Comparison of ENCODE assay signal across 22 mouse cellular contexts in the genomic region with DNA sequence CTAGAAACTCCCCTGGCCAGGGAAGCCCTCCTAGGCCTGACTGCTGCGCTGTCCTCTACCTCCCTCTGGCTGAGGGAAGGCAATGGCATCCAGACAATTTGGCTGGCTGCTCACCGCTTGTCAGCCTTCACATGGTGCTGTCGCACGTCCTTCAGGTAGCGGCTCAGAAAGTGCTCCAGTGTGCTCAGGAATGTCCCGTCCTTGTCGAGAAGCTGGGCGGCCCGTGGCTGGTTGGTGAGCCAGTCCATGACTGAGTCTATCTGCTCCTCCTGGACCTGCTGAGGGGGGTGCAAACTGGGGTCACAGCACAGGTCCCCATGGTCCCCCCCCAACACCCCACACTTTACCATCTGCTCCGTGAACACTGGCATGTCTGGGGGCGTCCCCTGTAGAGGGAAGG. TPM values are rescaled to one million over a fixed set of nuclear protein-coding genes. Genes with fewer than 3 reads are reported as not detected.
DNase-seq lines count a peak whose midpoint lies in the region; ATAC-seq and TF ChIP-seq lines count a peak whose summit lies in the region.
"Had no signal": no experiment of that assay in that cellular context is flagged by ENCODE, and none has a peak within 500 bp of the region (broad histone marks: within the 10 kb centered on the region; RNA-seq: fewer than 3 reads in every experiment).

No protein-coding gene starts in this region.

- ATAC-seq in heart, embryonic 11.5 days (replicated peaks; ENCODE audit: insufficient number of reproducible peaks, low FRiP score, low TSS enrichment) = no peak
- peak; percentile 26 for ATAC-seq in heart, embryonic 14.5 days (ENCODE audit: insufficient number of reproducible peaks, insufficient read depth, low FRiP score, low read depth)
- no peak for ATAC-seq in hindbrain, postnatal 0 days
- ATAC-seq: CD4-positive, CD25-positive, alpha-beta regulatory T cell, adult 4 months; forebrain, embryonic 13.5 days; forebrain, postnatal 0 days; intestine, embryonic 16.5 days had no signal

- no peak overlapping the region for H3K27ac ChIP-seq in heart, embryonic 11.5 days (ENCODE audit: low read depth, low read length)
- peak overlapping the region; percentile 3 to 55; a peak in 2 of 4 replicates for H3K27ac ChIP-seq in heart, embryonic 14.5 days (replicated peaks in 1 of 2; ENCODE audit: control insufficient read depth in 1 of 2, insufficient read depth in 1 of 2, low read depth in 2 of 2, low read length in 2 of 2)
- no peak overlapping the region for H3K27ac ChIP-seq in hindbrain, postnatal 0 days
- H3K27ac ChIP-seq in hindbrain, embryonic 10.5 days = no peak overlapping the region
- H3K27ac ChIP-seq: embryonic facial prominence, embryonic 10.5 days; forebrain, embryonic 13.5 days; hindbrain, embryonic 14.5 days had no signal

- H3K4me2 ChIP-seq in heart, embryonic 11.5 days = no peak overlapping the region
- H3K4me2 ChIP-seq in heart, embryonic 14.5 days (ENCODE audit: low read length) = no peak overlapping the region
- H3K4me2 ChIP-seq in hindbrain, postnatal 0 days (ENCODE audit: low read depth, low read length) = no peak overlapping the region
- H3K4me2 ChIP-seq: forebrain, embryonic 13.5 days; hindbrain, embryonic 14.5 days had no signal

- WGBS in heart, embryonic 11.5 days (ENCODE audit: insufficient replicate concordance) = 63% methylated on average over 11 of the region's 11 CpGs
- WGBS in heart, embryonic 14.5 days = 37% methylated on average over 11 of the region's 11 CpGs
- WGBS in hindbrain, postnatal 0 days = 85% methylated on average over 11 of the region's 11 CpGs
- WGBS in hindbrain, embryonic 10.5 days = 88% methylated on average over 11 of the region's 11 CpGs

- H3K27me3 ChIP-seq in heart, embryonic 11.5 days (ENCODE audit: control insufficient read depth, insufficient read depth, low read length) = no peaks in the 10 kb centered on the region
- H3K27me3 ChIP-seq in heart, embryonic 14.5 days (ENCODE audit: control insufficient read depth, insufficient read depth, low read length) = no peaks in the 10 kb centered on the region
- H3K27me3 ChIP-seq in hindbrain, postnatal 0 days (ENCODE audit: insufficient read depth, low read length) = no peaks in the 10 kb centered on the region
- no peaks in the 10 kb centered on the region for H3K27me3 ChIP-seq in hindbrain, embryonic 10.5 days (ENCODE audit: insufficient read depth, poor library complexity, severe bottlenecking)
- no peaks in the 10 kb centered on the region for H3K27me3 ChIP-seq in E14TG2a.4 (ENCODE audit: insufficient read depth, low read length)
- H3K27me3 ChIP-seq: forebrain, embryonic 13.5 days had no signal

- TF ChIP-seq CTCF in hindbrain, postnatal 0 days (IDR thresholded peaks at IDR 0.05; ENCODE audit: low read depth) = 0 out of 2 replicates have a peak, but pooled peaks have one; percentile 2
- TF ChIP-seq CTCF in E14TG2a.4 (conservative IDR thresholded peaks at IDR 0.05; ENCODE audit: low read length) = no peak

- no peak overlapping the region for H3K9ac ChIP-seq in heart, embryonic 11.5 days (ENCODE audit: low read depth, low read length)
- no peak overlapping the region for H3K9ac ChIP-seq in heart, embryonic 14.5 days (ENCODE audit: low read length)
- no peak overlapping the region for H3K9ac ChIP-seq in hindbrain, postnatal 0 days (replicated peaks; ENCODE audit: low read length)
- H3K9ac ChIP-seq: forebrain, embryonic 13.5 days; forebrain, postnatal 0 days; hindbrain, embryonic 14.5 days had no signal

- H3K9me3 ChIP-seq in heart, embryonic 11.5 days (replicated peaks; ENCODE audit: control insufficient read depth, low read length) = no peaks in the 10 kb centered on the region
- no peaks in the 10 kb centered on the region for H3K9me3 ChIP-seq in heart, embryonic 14.5 days (ENCODE audit: control insufficient read depth, low read length)
- no peaks in the 10 kb centered on the region for H3K9me3 ChIP-seq in hindbrain, postnatal 0 days (ENCODE audit: low read length)
- no peaks in the 10 kb centered on the region for H3K9me3 ChIP-seq in hindbrain, embryonic 10.5 days
- H3K9me3 ChIP-seq in E14TG2a.4 (ENCODE audit: low read length) = no peaks in the 10 kb centered on the region
- H3K9me3 ChIP-seq: embryonic facial prominence, embryonic 10.5 days; forebrain, embryonic 13.5 days had no signal

- H3K36me3 ChIP-seq in heart, embryonic 11.5 days (ENCODE audit: control insufficient read depth, insufficient read depth, low read length) = peaks cover 50% of the 10 kb centered on the region
- H3K36me3 ChIP-seq in heart, embryonic 14.5 days (ENCODE audit: control insufficient read depth, insufficient read depth, low read length) = peaks cover 72% of the 10 kb centered on the region
- H3K36me3 ChIP-seq in hindbrain, postnatal 0 days (ENCODE audit: insufficient read depth, low read length) = peaks cover 58% of the 10 kb centered on the region
- H3K36me3 ChIP-seq in hindbrain, embryonic 10.5 days = peaks cover 73% of the 10 kb centered on the region
- peaks cover 74% of the 10 kb centered on the region for H3K36me3 ChIP-seq in E14TG2a.4 (ENCODE audit: insufficient read depth, low read length)

- no peak overlapping the region for H3K4me3 ChIP-seq in heart, embryonic 11.5 days (ENCODE audit: low read depth, low read length)
- no peak overlapping the region for H3K4me3 ChIP-seq in heart, embryonic 14.5 days (ENCODE audit: control insufficient read depth in 1 of 2, insufficient read depth in 1 of 2, low read depth in 1 of 2, low read length in 2 of 2)
- H3K4me3 ChIP-seq in hindbrain, postnatal 0 days (ENCODE audit: low read length) = no peak overlapping the region
- no peak overlapping the region for H3K4me3 ChIP-seq in hindbrain, embryonic 10.5 days
- peak overlapping the region; percentile 17; the same call in 1 of the 2 replicates for H3K4me3 ChIP-seq in E14TG2a.4 (replicated peaks; ENCODE audit: low read length)
- H3K4me3 ChIP-seq: embryonic facial prominence, embryonic 10.5 days; forebrain, embryonic 13.5 days had no signal

- intact Hi-C loops in left cerebral cortex, postnatal 36 days (cut with DNase I) = no loop called here

- DNase-seq in heart, adult 11 months = peak; percentile 94
- no peak for DNase-seq in heart, adult 9 months (ENCODE audit: low spot score in 2 of 2)
- no peak for DNase-seq in hindbrain, postnatal 0 days (ENCODE audit: low spot score)
- no peak for DNase-seq in hindbrain, embryonic 10.5 days (ENCODE audit: low spot score)
- no peak for DNase-seq in left cerebral cortex, postnatal 36 days (ENCODE audit: low spot score in 2 of 2)
- DNase-seq: adrenal gland, adult 2 months; adrenal gland, postnatal 25 days; B cell, adult 2 months; cerebellum, adult 18-20 months; cerebellum, adult 9-11 months; cerebellum, postnatal 36 days; forebrain, postnatal 0 days; gastrocnemius, postnatal 14 days; kidney, adult 2 months had no signal

- H3K4me1 ChIP-seq in heart, embryonic 11.5 days (ENCODE audit: control insufficient read depth, insufficient read depth, low read length) = no peaks in the 10 kb centered on the region
- peaks cover 6 to 8% of the 10 kb centered on the region in 2 experiments; a peak in 2 of 4 replicates for H3K4me1 ChIP-seq in heart, embryonic 14.5 days (ENCODE audit: control insufficient read depth in 2 of 2, insufficient read depth in 2 of 2, low read length in 2 of 2)
- no peaks in the 10 kb centered on the region for H3K4me1 ChIP-seq in hindbrain, postnatal 0 days (ENCODE audit: insufficient read depth, low read length)
- peaks cover 22% of the 10 kb centered on the region for H3K4me1 ChIP-seq in hindbrain, embryonic 10.5 days (replicated peaks)
- H3K4me1 ChIP-seq in E14TG2a.4 (replicated peaks; ENCODE audit: low read depth, low read length) = peaks cover 83% of the 10 kb centered on the region

RNA-seq across cellular contexts. Expression of gene Celf5, which starts 5.6 kb away (rescaled TPM):
- polyA plus RNA-seq in heart, embryonic 11.5 days (2014; fragmentation: Nextera tagmentation; extraction: Ambion mirVana) = 0.19 and 0.31 TPM in 2 replicates
- 0.19 TPM in 1 of 2 replicates, not detected in the other for polyA plus RNA-seq in heart, embryonic 14.5 days (2014; fragmentation: Nextera tagmentation; extraction: Ambion mirVana)
- total RNA-seq in hindbrain, postnatal 0 days (2014; rRNA removed) = 93.9 and 128 TPM in 2 replicates
- 40.1 and 43.2 TPM in 2 replicates for polyA plus RNA-seq in hindbrain, postnatal 0 days (2015; fragmentation: Nextera tagmentation; extraction: Ambion mirVana)
- polyA plus RNA-seq in hindbrain, embryonic 10.5 days (2016; fragmentation: Nextera tagmentation; extraction: Ambion mirVana) = 3.1 and 12.9 TPM in 2 replicates
- 100 to 1,000 TPM; 256 to 303 TPM for total RNA-seq in left cerebral cortex, postnatal 36 days (2021)

RNA-seq across cellular contexts. Expression of gene Ncln, which starts 8.1 kb away (rescaled TPM):
- polyA plus RNA-seq in heart, embryonic 11.5 days (2014; fragmentation: Nextera tagmentation; extraction: Ambion mirVana) = 40.9 and 49.0 TPM in 2 replicates
- 40.7 and 44.6 TPM in 2 replicates for polyA plus RNA-seq in heart, embryonic 14.5 days (2014; fragmentation: Nextera tagmentation; extraction: Ambion mirVana)
- total RNA-seq in hindbrain, postnatal 0 days (2014; rRNA removed) = 124 and 170 TPM in 2 replicates
- polyA plus RNA-seq in hindbrain, postnatal 0 days (2015; fragmentation: Nextera tagmentation; extraction: Ambion mirVana) = 66.3 and 66.5 TPM in 2 replicates
- polyA plus RNA-seq in hindbrain, embryonic 10.5 days (2016; fragmentation: Nextera tagmentation; extraction: Ambion mirVana) = 87.4 and 92.6 TPM in 2 replicates
- 10 to 100 TPM; 74.9 to 88.8 TPM for total RNA-seq in left cerebral cortex, postnatal 36 days (2021)

RNA-seq across cellular contexts. Expression of gene S1pr4, which starts 11.9 kb away (rescaled TPM):
- 0.56 and 0.79 TPM in 2 replicates for polyA plus RNA-seq in heart, embryonic 11.5 days (2014; fragmentation: Nextera tagmentation; extraction: Ambion mirVana)
- 0.24 and 0.35 TPM in 2 replicates for polyA plus RNA-seq in heart, embryonic 14.5 days (2014; fragmentation: Nextera tagmentation; extraction: Ambion mirVana)
- total RNA-seq in hindbrain, postnatal 0 days (2014; rRNA removed) = 0.40 and 1.3 TPM in 2 replicates
- 0.38 and 0.40 TPM in 2 replicates for polyA plus RNA-seq in hindbrain, postnatal 0 days (2015; fragmentation: Nextera tagmentation; extraction: Ambion mirVana)
- 0.39 and 0.42 TPM in 2 replicates for polyA plus RNA-seq in hindbrain, embryonic 10.5 days (2016; fragmentation: Nextera tagmentation; extraction: Ambion mirVana)
- under 1 TPM; 0.43 to 0.52 TPM for total RNA-seq in left cerebral cortex, postnatal 36 days (2021)
- total RNA-seq: forebrain, postnatal 0 days had no signal

RNA-seq across cellular contexts. Expression of gene Nfic, which starts 32.6 kb away (rescaled TPM):
- 28.1 and 29.8 TPM in 2 replicates for polyA plus RNA-seq in heart, embryonic 11.5 days (2014; fragmentation: Nextera tagmentation; extraction: Ambion mirVana)
- 45.0 and 47.0 TPM in 2 replicates for polyA plus RNA-seq in heart, embryonic 14.5 days (2014; fragmentation: Nextera tagmentation; extraction: Ambion mirVana)
- total RNA-seq in hindbrain, postnatal 0 days (2014; rRNA removed) = 17.2 and 26.5 TPM in 2 replicates
- polyA plus RNA-seq in hindbrain, postnatal 0 days (2015; fragmentation: Nextera tagmentation; extraction: Ambion mirVana) = 33.8 and 34.6 TPM in 2 replicates
- 10.5 and 16.0 TPM in 2 replicates for polyA plus RNA-seq in hindbrain, embryonic 10.5 days (2016; fragmentation: Nextera tagmentation; extraction: Ambion mirVana)
- total RNA-seq in left cerebral cortex, postnatal 36 days (2021) = 10 to 100 TPM; 87.9 to 96.9 TPM

RNA-seq across cellular contexts. Expression of gene Gna15, which starts 35.9 kb away (rescaled TPM):
- polyA plus RNA-seq in heart, embryonic 11.5 days (2014; fragmentation: Nextera tagmentation; extraction: Ambion mirVana) = 2.5 and 3.4 TPM in 2 replicates
- 0.74 and 0.89 TPM in 2 replicates for polyA plus RNA-seq in heart, embryonic 14.5 days (2014; fragmentation: Nextera tagmentation; extraction: Ambion mirVana)
- 2.5 and 9.8 TPM in 2 replicates for total RNA-seq in hindbrain, postnatal 0 days (2014; rRNA removed)
- 1.2 and 1.9 TPM in 2 replicates for polyA plus RNA-seq in hindbrain, postnatal 0 days (2015; fragmentation: Nextera tagmentation; extraction: Ambion mirVana)
- 0.63 and 1.6 TPM in 2 replicates for polyA plus RNA-seq in hindbrain, embryonic 10.5 days (2016; fragmentation: Nextera tagmentation; extraction: Ambion mirVana)
- 1 to 10 TPM; 2.3 to 3.1 TPM for total RNA-seq in left cerebral cortex, postnatal 36 days (2021)

Comparison
In these comparisons a context has a peak if more than half of its experiments do, and no peak if none do; other contexts are left out.
1. H3K27ac ChIP-seq: peak in heart, embryonic 14.5 days (2 of 2); none in heart, embryonic 11.5 days (single experiment), hindbrain, postnatal 0 days (single experiment) and hindbrain, embryonic 10.5 days (single experiment).